Mouse (Mus musculus) thymus, adult 18-20 months (tissue): ENCODE data around the gene Inafm1.
"Not testable (repeated sequence)": the region's sequence is repeated elsewhere in the genome, so short reads cannot be mapped to it uniquely, and the experiment has no call there.

ENCODE experiments used
- DNase-seq, 2 experiments: peaks; one replicate each; pipeline ENCODE4 v3.0.0; 2022; ENCODE audit warnings: mixed read lengths in 2 of 2

Inafm1 gene

GRCm38 (mm10) chr7:16273081-16273765 lies at the start of gene Inafm1:
Inafm1 (minus strand) TSS chr7:16273617.
- peak; percentile 75 to 86 for DNase-seq

DNA sequence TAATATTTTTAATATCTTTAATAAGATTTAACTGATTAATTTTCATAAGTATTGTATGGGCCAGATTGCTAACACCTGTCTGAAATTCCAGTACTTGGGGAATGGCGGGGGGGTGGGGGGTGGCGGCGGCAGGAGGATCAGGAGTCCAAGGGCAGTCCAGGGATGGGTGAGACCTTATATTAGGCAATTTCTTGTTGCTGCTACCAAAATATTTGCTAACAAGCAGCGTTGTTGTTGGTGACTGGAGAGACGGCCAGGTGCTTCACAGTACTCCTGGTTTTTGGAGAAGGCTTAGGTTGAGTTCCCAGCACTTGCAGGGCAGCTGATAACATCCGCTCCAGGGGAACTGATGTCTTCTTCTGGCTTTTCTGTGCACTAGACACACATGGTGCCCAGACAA lies 47.1 kb upstream of the Inafm1 start:
- no peak for DNase-seq

DNA sequence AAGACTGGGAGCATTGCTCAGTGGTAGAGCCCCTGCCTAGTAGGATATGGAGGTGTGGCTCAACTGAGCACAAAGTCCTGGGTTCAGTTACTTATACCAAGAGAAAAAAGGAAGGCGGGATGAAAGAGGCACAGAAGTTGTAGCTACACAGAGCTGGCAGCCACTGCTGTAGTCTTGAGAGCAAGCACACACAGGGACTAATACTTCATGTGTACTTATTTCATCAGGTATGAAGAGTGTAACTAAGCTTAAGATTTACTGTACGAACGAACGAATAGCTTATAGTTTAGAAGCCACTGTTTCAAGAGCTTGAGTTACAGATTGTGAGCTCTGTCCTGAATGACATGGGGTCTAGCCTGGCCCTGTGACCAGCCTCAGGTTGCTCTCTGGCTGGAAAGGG lies 45.8 kb upstream of the Inafm1 start:
- DNase-seq = no peak

- DNase-seq = no peak
These were observed 43.7 kb upstream of the Inafm1 start for GRCm38 (mm10) chr7:16317094-16317493.

DNA sequence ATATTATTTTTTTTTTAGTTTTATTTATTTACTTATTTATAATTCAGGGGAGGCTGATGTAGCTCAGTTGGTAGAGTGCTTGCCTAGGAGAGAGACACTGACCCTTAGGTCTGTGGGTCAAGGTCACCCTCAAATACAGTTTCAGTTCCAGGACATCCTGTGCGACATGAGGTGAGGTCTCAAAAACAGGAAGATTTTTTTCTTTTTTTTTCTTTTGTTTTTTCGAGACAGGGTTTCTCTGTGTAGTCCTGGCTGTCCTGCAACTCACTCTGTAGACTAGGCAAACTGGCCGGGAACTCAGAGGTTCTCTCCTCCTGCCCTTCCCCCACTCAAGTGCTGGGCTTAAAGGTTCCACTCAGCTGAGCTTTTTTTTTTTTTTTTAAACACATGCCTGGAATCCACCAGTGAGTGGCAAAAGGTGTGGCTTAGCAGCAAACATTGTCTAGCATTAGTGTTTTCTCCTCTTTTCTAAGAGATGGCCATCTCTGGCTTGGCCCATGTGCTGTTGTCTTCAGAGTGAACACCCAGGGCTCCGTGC lies 41.9 kb upstream of the Inafm1 start:
- DNase-seq = no peak

GRCm38 (mm10) chr7:16314221-16314775 lies 40.9 kb upstream of the Inafm1 start:
- no peak for DNase-seq

DNA sequence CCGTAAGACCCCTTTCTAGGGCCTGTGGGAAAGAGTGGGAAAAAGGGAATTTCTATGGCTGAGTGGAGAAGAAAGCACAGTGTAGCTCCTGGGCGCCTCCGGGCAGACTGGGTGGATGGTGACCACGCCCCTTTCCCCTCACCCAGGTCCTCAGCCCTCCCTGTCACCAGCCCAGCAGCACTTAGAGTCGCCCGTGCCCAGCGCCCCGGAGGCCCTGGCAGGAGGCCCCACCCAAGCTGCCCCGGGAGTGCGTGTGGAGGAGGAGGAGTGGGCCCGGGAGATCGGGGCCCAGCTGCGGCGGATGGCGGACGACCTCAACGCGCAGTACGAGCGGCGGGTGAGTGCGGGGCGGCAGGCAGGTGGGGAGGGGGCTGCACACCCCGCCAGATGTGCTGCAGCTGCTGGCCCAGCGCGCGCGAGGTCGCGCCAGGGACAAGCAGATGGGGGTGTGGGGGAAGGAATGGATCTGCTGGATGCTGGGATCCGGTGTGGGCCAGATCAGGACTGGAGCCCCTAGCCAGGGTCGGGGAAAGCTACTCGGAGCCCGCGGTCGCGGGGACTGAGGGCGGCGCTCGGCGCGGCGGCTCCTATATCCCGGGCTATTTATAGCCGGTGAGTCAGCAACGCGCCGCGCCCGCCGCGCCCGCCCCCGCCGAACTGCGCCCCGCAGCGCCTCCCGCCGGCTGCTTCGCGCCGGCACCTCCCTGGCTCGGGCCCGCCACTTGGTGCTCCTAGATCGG lies 40.2 kb upstream of the Inafm1 start:
- peak; percentile 44 to 49 for DNase-seq

- peak; percentile 34 to 58 for DNase-seq
These were observed 39.4 kb upstream of the Inafm1 start for GRCm38 (mm10) chr7:16312672-16313311.

- DNase-seq = peak in 1 of 2 experiments; percentile 29
These were observed 38.7 kb upstream of the Inafm1 start for GRCm38 (mm10) chr7:16312011-16312671.

DNA sequence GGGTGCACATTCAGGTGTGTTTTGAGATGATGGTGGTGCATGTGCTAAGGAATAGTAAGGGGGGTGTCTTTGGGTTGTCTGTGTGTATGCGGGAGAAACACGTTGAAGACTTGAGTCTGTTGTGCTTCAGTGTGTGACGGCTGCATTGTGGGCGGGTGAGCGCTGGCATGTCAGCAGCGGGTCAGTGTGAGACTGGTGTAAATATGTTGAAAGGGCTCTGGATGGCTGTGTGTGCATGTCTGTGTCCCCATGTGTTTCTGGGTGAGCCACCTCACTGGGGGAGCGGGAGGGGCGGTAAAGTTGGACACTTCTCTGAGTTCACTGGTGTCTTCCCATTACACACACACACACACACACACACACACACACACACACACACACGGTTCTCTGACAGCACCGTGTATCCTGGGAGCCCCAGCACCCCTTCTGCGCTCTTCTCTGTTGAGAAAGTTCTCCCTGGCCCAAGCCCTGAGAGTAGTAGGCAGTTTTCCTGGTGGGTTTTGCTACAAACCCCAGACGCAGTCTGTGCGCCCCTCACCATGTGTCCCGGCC lies 38.1 kb upstream of the Inafm1 start:
- DNase-seq = peak in 1 of 2 experiments; percentile 14

GRCm38 (mm10) chr7:16310521-16311452 lies 37.4 kb upstream of the Inafm1 start:
- DNase-seq = peak; percentile 49 to 52

DNA sequence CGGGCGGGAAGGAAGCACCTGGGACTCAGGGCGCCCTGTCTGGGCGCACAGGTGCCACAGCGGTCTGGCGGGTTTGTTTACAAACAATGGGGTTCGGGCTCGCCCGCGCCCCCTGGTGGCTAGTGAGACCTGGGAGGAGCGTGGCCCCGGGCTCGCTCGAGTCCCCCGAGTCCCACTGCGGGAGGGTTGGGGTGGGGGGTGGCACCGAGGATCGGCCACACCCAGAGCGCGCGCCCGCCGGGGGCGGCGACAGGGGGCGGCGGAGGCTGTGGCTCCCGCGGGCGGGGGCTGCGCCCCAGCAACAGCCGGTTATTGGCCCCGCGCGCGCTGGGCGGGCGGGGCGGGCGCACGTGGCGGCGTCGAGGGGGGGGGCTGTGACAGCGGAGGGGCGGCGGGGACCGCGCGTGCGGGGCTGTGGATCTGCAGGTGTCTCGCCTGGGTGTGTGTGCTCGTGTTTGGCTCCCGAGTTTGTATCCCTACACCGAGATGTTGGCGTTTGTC lies 36.7 kb upstream of the Inafm1 start:
- peak; percentile 86 to 92 for DNase-seq

DNA sequence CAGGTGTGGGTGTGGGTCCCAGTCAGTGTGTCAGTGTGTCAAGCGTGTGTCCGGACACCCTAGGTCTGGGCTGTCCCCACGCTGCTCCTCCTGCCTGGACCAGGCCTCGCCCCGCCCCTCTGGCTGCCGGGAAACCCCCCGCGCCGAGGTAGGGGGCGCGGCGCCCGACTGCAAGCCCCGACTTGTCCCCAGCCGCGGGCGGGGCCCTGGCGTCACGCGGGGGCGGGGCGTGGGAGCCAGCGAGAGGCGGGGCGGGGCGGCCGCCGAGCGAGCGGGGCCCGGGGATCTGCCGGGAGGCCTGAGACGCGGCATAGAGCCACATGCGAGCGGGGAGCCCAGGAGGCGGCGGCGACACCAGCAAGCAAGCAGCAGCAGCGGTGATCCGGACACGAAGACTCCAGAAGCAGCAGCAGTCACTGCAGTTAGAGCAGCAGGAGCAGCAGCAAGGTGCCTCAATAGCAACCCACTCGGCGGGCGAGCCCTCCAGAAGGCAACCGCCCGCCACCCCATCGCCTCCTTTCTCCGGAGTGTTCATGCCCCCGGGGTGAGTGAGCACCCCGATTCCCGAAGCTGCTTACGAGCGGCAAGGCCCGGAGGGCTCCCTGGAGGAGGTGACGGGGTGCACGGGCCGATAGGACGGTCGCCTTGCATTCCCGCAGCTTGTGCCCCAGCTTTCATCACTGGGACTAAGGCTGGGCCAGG lies 36.1 kb upstream of the Inafm1 start:
- DNase-seq = peak; percentile 88 to 89

DNA sequence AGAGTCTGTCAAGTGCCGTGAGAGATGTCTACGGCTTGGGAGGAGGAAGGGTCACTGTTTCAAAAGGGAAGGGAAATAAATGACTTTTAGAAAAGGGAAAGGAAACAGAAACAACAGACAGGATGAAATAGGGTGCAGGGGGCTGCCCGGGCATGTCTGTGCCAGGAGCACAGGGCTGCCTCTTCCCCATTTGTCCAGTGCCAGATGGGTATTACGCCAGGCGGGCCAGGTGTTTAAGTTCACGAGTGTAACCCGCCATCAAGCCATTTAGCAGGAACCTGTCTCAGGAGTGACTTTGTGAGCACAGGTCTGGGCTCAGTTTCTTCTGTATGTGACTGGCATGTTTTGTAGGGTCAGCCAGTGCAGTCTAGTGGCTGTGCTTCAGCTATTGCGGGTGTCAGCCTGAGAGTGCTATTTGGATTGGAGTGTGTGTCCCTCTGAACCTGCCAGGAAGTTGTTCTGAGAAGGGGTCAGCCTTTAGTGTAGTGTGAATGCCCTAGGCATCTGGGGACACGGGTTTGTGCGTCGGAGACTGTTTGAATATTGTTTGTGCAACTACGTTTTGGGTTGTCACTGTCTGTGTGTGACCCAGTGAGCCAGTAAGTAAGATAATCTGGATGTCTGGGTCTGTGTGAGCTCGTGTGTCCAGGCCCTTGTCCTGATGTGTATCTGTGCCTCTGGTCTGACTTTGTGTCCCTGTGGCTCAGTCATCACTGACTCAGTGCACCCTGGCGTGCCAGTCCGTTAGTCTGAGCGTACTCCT lies 35.3 kb upstream of the Inafm1 start:
- peak in 1 of 2 experiments; percentile 27 for DNase-seq

DNA sequence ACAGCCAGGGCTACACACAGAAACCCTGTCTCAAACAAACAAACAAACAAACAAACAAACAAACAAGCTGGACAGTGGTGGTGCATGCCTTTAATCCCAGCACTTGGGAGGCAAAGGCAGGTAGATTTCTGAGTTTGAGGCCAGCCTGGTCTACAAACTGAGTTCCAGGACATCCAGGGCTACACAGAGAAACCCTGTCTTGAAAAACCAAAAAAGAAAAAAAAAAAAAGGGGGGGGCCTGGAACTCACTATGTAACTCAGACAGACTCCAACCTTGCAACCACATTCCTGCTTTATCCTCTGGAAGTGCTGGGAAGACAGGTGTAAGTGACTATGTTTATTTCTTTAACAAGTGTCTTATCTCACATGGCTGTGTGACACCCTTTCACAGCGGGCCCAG lies 34.7 kb upstream of the Inafm1 start, which contains the start of gene Bbc3:
Bbc3 (plus strand) TSS at position 301 of the 400 bp plus-strand sequence.
- not testable (repeated sequence) for DNase-seq

- not testable (repeated sequence) for DNase-seq
These were observed 33.7 kb upstream of the Inafm1 start for GRCm38 (mm10) chr7:16307141-16307540.

DNA sequence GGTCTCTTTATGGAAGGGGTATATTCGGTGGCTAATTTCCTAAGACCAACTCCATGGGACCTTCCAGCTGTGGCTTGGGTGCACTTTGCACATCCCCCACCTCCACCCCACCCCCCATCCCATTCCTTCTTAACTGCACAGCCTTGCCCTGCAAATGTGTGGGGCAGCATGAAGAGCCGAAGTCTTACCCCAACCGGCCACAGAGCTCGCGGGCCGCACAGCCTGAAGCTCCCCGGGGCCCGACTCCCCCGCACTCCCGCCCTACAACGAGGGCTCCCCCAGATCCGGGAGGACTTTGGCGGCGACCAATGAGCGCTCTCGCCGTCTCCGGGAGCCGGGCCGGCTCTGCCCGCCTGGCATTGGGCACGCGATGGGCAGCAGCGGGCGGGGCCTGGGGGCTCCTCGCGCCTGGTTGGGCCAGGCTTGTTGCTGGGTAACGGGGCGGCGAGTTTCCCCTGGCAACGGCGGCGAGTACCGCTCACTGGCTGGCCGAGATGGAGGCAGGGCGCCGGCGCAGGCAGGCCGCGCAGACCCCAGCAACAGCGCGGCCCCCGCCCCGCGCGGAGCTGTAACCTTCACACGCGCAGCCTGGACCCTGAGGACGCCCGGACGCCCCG lies 26.1 kb upstream of the Inafm1 start:
- DNase-seq = peak; percentile 51 to 71

GRCm38 (mm10) chr7:16298927-16299326 lies 25.5 kb upstream of the Inafm1 start:
- no peak for DNase-seq

DNA sequence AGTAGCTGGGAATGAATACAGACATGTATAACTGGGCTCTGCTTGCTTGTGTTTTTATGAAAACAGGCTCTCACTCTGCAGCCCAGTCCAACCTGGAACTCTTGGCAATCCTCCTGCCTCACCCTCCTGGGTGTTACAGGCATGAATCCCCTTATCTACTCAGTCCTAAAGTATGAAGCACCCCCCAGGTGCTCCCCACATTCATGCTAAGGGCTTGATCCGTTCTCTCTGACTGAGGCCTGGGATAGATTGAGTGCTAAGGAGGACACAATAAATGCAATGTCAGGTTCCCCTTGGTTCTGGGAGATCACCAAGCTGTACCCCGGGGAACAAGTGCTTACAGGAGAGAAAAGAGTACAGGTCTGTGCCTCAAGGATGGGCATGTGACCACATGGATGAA lies 24.2 kb upstream of the Inafm1 start:
- no peak for DNase-seq
